Mouse (Mus musculus): ENCODE data around the gene Hes6.

- no peak for TF ChIP-seq CTCF (IDR thresholded peaks at IDR 0.05)
- no peak for TF ChIP-seq EP300 (IDR thresholded peaks at IDR 0.05)
These were observed 41.1 kb upstream of the Hes6 start for GRCm38 (mm10) chr1:91454927-91455326.

Measured in lung, postnatal 0 days (tissue).